Mouse (Mus musculus): ENCODE results near the gene Kcnj8. TPM values are rescaled to one million over a fixed set of nuclear protein-coding genes. Genes with fewer than 3 reads are reported as not detected.

Kcnj8 gene
- total RNA-seq, 2 experiments from 2014 or later, result 16.5 to 16.8 TPM

Other genes starting within 250 kb of the Kcnj8 start
- not detected for gene Slco1a5, start 248.6 kb downstream of the Kcnj8 start, total RNA-seq (2021)
- 10 to 100 TPM; 17.8 to 18.8 TPM for gene Pyroxd1, start 226.0 kb downstream of the Kcnj8 start, total RNA-seq (2021)
- gene Recql, start 184.5 kb downstream of the Kcnj8 start, total RNA-seq (2021), result 10 to 100 TPM; 18.1 to 22.9 TPM
- gene Golt1b, start 184.4 kb downstream of the Kcnj8 start, total RNA-seq (2021), result 10 to 100 TPM; 31.2 to 37.5 TPM
- under 1 TPM; 0.20 to 0.36 TPM for gene Spx, start 158.2 kb downstream of the Kcnj8 start, total RNA-seq (2021)
- gene Gys2, start 98.5 kb downstream of the Kcnj8 start, total RNA-seq (2021), result 10 to 100 TPM in 1 of 2 experiments, under 1 TPM in 1; 0.50 to 13.2 TPM
- gene Ldhb, start 63.7 kb downstream of the Kcnj8 start, total RNA-seq (2021), result 100 to 1,000 TPM; 148 to 257 TPM
- 10 to 100 TPM; 29.3 to 32.6 TPM for gene Abcc9, start 130.7 kb upstream of the Kcnj8 start, total RNA-seq (2021)
- 10 to 100 TPM; 46.3 to 51.1 TPM for gene Cmas, start 185.1 kb upstream of the Kcnj8 start, total RNA-seq (2021)
- gene Sult6b2, start 232.9 kb upstream of the Kcnj8 start, total RNA-seq (2021), result not detected